Mouse (Mus musculus): Measurements from ENCODE around the gene Bst1.

GRCm38 (mm10) chr5:43776407-43776806 lies 42.3 kb upstream of the Bst1 start:
- TF ChIP-seq EP300 (IDR thresholded peaks at IDR 0.05; ENCODE audit: low read depth) (no peak), CTCF (IDR thresholded peaks at IDR 0.05; ENCODE audit: low read depth) (no peak)
